Mouse (Mus musculus): ENCODE data around the gene Cfap65. TPM values are rescaled to one million over a fixed set of nuclear protein-coding genes. Genes with fewer than 3 reads are reported as not detected.

The Cfap65 gene
- polyA plus RNA-seq (2012), result not detected in 2 replicates

DNA sequence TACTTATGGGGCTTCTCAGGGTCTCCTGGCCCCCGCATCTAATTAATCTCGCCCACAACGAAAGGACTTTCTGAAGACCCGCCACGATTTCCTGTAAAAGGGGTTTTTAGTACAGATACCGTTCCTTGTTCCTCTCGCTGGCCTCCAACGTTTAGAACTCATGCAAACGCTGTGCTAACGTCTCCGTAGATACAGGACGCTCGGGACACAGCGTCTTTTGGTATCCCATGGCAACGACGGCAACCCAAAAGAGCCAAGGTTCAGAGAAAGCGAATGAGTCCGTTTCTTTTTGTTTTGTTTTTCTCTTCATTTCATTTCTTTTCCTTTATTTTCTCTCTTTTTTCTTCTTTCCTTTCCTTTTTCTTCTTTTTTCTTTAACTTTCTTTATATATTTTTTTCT, at the start of gene Cfap65:
TSS of gene Cfap65 (minus strand) at position 198 of the 400 bp plus-strand sequence.
- no peak for TF ChIP-seq GATA1 (IDR thresholded peaks at IDR 0.05; ENCODE audit: low read length)

DNA sequence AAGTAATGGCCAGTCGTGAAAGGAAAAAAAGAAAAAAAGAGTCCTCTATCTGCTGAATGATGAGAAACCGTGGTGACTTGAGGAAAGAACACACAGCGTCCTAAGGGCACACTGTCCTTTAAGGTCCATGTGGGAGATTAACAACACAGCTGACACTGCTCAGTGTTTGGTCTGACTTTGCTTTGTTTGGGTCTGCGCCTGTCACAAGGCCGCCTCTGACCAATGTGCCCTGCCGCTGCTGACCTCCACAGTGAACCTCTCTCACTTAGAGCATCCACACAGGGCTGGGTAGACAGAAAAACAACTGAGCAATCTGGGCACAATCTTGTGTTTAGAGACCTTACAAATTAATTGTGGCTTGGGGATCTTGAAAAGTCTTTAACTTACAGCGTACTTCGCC, 41.6 kb upstream of the Cfap65 start:
- no peak for TF ChIP-seq GATA1 (IDR thresholded peaks at IDR 0.05; ENCODE audit: low read length)

- no peak for TF ChIP-seq GATA1 (IDR thresholded peaks at IDR 0.05; ENCODE audit: low read length)
Measured at GRCm38 (mm10) chr1:74975936-74976335, 40.5 kb upstream of the Cfap65 start.

GRCm38 (mm10) chr1:74973590-74973989, 38.2 kb upstream of the Cfap65 start:
- TF ChIP-seq GATA1 (IDR thresholded peaks at IDR 0.05; ENCODE audit: low read length), result no peak

DNA sequence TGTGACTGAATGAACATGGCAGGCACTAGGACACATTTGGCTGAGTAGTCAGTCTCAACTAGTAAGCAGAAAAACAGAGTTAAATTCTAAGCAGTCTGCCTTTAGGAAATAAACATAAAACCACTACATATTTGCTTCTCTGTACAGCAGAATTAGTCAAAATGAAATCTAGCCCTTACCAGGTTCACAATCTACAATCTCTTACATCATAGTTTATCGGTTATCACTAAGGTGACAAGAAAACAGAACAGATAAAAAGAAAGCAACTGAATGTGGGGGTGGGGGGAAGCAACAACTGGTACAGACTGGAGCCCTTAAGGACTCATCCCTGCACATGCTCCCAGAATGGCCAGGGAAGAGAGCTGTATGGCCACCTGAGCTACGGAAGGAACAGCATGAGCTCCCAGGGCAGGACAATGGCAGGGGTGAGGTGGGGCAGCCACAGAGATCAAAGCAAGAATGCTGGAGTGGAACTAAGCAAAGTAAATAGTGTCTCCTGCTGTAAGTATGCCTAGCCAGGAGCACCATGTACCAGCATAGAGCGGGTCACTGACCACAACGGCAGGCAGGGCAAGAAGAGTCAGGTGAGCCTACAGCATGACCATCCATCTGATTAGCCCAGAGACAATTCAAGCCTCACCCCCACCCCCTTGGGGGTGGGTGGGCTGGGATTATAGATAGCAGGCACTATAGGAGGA, 36.1 kb upstream of the Cfap65 start:
- TF ChIP-seq GATA1 (IDR thresholded peaks at IDR 0.05; ENCODE audit: low read length), result no peak

- TF ChIP-seq GATA1 (IDR thresholded peaks at IDR 0.05; ENCODE audit: low read length), result no peak
Measured at GRCm38 (mm10) chr1:74967962-74968580, 32.7 kb upstream of the Cfap65 start.

GRCm38 (mm10) chr1:74964494-74965215, 29.3 kb upstream of the Cfap65 start:
- TF ChIP-seq GATA1 (IDR thresholded peaks at IDR 0.05; ENCODE audit: low read length), result no peak

DNA sequence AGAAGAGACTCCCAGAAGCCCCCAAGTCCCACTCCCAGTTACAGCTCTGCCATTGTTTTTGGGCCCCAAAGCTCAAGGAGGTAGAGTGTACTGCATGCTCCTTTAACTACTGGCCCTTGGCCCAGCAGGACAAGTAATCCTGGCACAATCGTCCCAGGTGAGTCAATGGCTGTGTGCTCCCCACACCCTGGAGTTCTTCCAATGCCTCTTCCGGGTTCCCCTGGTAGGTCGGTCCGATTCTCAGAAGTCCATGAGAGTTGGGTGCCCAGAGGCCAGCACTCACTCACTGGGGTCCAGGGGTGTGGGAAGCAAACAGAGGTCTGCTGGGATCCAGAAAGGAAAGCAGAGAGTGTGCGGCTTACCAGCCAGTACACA, 27.4 kb upstream of the Cfap65 start:
- TF ChIP-seq GATA1 (IDR thresholded peaks at IDR 0.05; ENCODE audit: low read length), result no peak

DNA sequence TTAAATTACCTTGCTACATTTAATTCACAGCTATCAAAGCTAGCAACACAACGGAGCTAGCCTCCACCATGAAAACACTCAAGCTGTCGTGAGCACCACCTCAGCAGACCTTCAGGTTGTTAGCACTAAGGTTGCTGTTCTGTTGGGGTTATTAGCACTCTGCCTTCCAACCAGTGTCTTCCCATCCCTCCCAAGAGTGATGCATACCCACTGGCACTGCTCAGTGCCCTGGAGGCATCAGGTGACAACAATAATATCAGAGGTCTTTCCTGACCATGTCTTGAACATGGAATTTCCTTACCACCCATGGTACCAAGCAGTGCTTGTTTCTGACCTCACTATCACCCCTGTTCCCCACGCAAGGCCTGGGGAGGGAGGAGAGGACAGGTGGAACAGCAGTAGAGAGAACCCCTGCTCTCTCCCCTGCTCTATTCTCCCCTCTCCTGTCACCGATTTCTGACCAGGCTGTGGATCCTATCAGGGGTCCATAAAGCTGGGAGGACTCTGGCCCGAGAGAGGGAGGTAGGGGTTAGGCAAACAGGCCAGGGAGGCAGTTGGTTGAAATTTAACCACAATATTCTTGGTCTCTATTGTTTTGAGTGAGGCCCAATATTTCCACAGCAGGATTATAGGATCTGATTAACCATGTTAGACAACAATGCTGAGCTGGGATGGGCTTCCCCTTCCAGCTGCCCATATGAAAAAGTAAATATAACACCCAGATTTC, 26.9 kb upstream of the Cfap65 start:
- TF ChIP-seq GATA1 (IDR thresholded peaks at IDR 0.05; ENCODE audit: low read length), result no peak

GRCm38 (mm10) chr1:74961722-74962121, 26.3 kb upstream of the Cfap65 start:
- TF ChIP-seq GATA1 (IDR thresholded peaks at IDR 0.05; ENCODE audit: low read length), result no peak

GRCm38 (mm10) chr1:74960059-74960458, 24.7 kb upstream of the Cfap65 start:
- no peak for TF ChIP-seq GATA1 (IDR thresholded peaks at IDR 0.05; ENCODE audit: low read length)

DNA sequence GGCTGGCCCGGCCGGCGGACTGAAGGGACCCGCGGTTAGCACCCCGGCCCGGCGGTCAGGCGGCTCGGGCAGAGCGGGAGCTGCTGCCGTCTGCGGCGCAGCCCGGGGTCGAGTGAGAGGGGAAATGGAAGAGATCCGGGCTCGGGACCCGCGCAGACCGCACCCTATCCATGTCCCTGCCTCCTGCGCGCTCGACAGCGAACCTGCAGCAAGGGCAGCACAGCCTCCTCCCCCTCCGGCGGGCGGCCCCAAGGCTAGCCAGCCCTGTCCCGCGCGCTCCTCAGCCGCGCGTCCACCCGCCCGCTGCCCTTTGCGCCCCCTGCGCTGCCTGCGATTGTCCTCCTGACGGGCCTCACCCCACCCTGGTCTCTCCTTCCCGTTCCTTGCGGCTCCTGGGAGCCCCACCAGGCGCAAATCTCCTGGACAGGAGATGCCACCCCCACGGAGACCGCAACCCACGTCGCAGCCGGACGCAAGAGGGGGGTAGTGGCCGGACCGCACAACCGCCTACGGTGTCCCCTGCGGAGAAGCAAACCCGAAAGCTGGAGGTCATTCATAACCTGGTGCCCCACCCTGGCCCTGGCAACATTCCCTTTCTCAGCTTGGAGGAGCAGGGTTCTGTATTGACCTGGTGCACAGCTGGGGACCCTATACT, 16.3 kb upstream of the Cfap65 start, which contains the start of gene Ihh:
TSS of gene Ihh (minus strand) at position 117 of the 655 bp plus-strand sequence.
- TF ChIP-seq GATA1 (IDR thresholded peaks at IDR 0.05; ENCODE audit: low read length), result no peak

GRCm38 (mm10) chr1:74950576-74951490, 15.4 kb upstream of the Cfap65 start:
- no peak for TF ChIP-seq GATA1 (IDR thresholded peaks at IDR 0.05; ENCODE audit: low read length)

DNA sequence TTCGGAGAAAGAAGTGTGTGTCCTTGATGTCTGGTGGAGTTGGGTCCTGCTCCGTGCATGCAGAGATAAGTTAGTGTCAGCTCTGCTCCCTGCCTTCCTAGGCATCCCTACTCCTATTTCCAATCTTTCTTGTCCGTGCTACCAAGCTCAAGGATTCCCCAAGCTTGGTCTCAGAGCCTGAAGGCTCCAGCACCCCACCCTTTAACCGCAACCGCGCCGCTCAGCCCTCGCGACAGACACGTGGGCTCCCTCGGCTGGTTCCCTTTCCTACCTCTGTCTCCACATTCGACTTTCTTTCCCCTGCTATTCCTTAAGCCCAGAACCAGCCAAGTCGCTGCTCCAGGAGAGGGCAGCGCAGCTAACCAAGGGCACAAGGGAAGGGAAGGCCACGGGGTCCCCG, 14.7 kb upstream of the Cfap65 start:
- TF ChIP-seq GATA1 (IDR thresholded peaks at IDR 0.05; ENCODE audit: low read length), result no peak

Data from G1E-ER4 (cell line).